Mouse (Mus musculus): ENCODE measurements around the gene Gm9958.

The Gm9958 gene

DNA sequence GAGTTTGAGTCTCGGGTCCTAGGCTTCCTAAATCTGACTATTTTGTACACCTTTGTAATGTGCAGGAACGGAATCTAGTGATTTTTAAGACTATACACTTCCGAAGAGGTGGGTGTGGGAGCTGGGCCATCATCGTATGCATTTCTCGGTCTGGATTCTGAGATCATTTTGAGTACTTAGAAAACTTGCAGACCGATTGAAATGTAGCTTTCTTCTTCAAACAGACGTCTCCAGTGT lies at the start of gene Gm9958:
Gm9958 (plus strand) TSS at position 138 of the 237 bp plus-strand sequence.
- in situ Hi-C loops (cut with MboI, MseI): loop anchor here (5.0 kb wide), 1 partner anchor 145 kb away; the partner anchor contains the start of gene Cox18

DNA sequence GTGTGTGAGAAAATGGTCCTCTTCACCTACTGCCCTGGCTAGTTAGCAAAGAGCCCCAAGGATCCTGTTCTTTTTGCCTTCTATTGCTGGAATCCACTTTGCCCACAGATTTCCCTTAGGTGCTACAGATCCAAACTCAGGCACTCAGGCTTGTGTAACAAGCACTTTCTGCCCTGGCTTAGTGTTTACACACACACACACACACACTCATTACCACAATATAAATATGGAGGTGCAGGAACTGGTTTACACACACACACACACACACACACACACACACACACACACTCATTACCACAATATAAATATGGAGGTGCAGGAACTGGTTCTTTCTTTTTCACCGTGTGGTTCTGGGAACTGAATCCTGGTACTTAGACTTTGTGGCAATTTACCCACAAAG lies 35.9 kb upstream of the Gm9958 start:
- in situ Hi-C loops (cut with MboI, MseI): no loop called here

GRCm38 (mm10) chr5:90332478-90332877 lies 34.5 kb upstream of the Gm9958 start:
- in situ Hi-C loops (cut with MboI, MseI): no loop called here

DNA sequence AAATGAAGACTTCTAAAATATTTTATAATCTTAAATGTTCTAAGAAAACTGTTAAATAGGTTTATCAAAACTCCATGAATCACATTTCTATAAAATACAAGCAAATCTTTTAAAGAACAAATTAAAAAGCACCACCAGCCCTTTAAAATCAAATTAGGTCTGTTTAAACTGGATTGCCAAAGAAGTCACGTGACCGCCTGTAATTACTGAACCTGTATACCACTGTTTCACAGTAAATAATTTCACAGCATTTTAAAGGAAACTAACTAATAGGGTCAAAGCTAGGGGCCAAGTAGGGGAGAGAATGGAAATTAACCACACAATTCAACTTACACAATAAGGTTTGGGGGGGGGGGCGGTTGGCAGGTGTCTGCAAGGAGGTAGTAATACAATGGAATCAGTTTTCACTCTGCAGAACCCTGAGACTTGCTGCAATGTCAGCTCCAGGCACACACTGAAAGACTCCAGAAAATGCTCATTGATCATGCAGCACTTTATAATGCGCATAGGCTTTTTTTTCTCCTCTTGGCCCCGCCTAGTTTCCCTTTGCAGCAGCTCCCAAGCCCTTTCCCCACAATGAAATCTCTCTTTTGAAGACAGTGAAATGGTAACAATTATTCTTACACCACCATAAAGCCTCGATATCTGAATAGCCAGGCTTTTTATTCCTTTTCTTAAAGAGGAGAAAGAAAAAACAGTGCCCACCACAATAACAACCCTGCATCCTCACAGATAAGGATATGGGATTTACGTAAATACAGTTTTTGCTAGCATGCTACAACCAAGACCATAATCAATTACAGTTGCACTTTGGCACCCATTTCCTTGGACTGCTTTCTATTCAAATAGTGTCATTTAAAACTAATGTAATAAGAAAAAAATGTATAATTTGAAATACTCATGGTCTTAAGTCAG lies 28.6 kb upstream of the Gm9958 start:
- in situ Hi-C loops (cut with MboI, MseI): no loop called here

DNA sequence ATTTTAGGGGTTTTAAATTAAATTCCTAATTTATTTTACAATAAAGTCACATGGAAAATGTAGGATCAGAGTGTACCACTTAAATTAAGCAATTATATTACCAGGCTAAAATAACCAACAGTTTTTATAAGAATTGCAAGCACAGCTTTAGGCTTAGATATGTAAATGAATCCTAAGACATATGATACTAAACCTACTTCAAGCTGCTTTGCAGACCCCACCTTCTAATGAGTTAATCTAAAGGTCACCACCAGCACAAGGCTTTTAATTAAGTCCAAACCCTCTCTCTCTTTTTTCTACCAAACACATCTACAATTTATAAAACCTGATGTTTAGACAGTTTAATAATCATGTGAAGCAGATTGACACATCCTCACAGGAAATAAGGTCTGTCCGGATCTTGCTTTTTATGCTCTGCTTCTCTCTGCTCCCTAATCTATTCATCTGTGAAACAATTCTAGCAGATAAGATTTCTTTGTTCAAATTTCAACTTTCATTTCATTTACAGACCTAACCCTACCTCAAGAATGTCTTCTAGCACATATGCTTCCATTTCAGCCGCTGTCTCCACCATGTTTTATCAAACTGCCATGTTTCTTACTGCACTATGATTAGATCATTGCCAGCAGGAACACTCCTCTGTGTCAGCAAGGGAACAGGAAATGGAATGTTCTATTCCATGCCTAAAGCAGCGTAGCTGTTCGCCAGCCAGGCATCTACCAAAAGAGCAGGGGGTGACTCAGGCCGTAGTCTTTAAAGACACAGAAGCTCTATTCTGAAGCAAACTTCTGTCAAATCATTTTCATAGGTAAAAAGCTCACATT lies 27.7 kb upstream of the Gm9958 start:
- in situ Hi-C loops (cut with MboI, MseI): no loop called here

DNA sequence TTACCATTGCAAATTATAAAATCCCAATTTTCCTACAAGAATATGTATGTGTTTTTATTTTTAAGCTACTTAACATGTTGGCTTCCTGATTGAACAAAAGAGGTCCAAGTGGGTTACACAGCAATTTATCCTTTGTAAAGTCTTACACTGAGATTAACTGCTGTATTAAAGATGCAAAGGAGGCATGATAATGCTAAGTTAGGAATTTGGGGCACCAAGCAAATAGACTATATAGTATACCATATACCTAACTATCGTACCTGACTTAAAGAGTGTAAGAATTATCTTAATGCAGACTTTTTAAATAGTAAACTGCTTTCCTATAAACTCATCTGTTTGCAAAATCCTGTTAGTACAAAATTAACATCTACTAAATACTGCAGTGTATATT lies 27.1 kb upstream of the Gm9958 start:
- in situ Hi-C loops (cut with MboI, MseI): no loop called here

DNA sequence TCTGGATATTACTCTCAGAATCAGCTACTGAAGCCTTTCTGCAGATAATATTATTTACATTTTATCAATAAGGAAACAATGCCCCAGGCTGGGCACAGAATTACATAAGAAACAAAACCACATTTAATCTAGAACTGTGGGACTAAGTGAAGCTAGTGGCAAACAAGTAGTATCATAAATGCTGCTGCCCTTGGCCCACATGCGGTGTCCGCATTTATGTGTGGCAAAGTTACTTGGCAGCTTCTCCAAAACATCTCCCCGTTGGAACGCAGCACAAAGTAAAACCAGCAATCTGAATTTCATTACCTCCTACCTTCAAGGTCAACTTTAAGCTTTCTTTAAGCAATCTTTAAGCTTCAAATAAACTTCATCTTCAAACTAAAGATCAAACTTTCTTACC lies 26.2 kb upstream of the Gm9958 start:
- in situ Hi-C loops (cut with MboI, MseI): no loop called here

DNA sequence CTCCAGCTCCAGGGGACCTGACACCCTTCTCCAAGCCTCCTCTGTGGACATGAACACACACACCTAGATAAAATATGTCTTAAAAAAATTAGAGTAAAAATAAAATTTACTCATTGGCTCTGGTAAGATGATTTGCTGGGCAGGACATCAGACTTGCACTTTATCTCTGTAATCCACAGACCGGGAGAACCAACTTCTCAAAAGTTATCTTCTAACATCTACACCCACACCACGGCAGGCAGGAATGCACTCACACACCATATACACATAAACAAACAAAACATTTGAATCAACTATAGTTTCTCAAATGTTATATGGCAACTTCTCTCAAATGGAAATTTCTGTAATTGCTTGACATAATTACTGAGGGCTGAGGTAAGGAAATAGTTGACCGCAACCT lies 20.1 kb upstream of the Gm9958 start:
- in situ Hi-C loops (cut with MboI, MseI): no loop called here

GRCm38 (mm10) chr5:90353552-90354317 lies 13.3 kb upstream of the Gm9958 start:
- in situ Hi-C loops (cut with MboI, MseI): no loop called here

GRCm38 (mm10) chr5:90355824-90356223 lies 11.2 kb upstream of the Gm9958 start:
- in situ Hi-C loops (cut with MboI, MseI): no loop called here

- in situ Hi-C loops (cut with MboI, MseI): loop anchor here (5.0 kb wide), 1 partner anchor 77 kb away; no protein-coding TSS in a partner anchor
Observed at GRCm38 (mm10) chr5:90364526-90364925, 2.5 kb upstream of the Gm9958 start.

GRCm38 (mm10) chr5:90365141-90365951 lies 1.7 kb upstream of the Gm9958 start:
- in situ Hi-C loops (cut with MboI, MseI): loop anchor here (5.0 kb wide), 1 partner anchor 143 kb away; the partner anchor contains the start of gene Cox18

GRCm38 (mm10) chr5:90366121-90367066 lies 610 bp upstream of the Gm9958 start, which contains the start of gene Ankrd17:
TSS of gene Ankrd17 (minus strand) at chr5:90366577.
- in situ Hi-C loops (cut with MboI, MseI): loop anchor here (5.0 kb wide), 1 partner anchor 144 kb away; the partner anchor contains the start of gene Cox18

- in situ Hi-C loops (cut with MboI, MseI): no loop called here
Observed at GRCm38 (mm10) chr5:90370401-90370800, 3.4 kb downstream of the Gm9958 start.

DNA sequence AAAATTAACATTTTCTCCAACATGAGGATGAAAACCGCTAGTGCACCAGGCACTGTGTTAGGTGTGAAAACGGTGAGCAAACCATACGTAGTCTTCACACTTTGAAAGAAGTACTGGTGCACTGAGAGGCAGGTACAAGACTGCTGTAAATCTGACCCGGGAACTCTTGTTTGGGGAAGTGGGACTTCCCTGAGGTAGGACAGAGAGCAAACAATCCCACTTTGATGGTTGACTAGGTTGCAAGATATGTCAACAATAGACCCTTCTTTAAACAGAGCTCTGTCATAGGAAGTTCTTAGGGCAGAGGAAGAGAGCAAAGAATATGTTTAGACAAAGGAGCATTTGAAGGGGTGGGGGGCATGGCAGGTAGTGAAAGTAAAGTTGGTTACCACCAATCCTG lies 6.7 kb downstream of the Gm9958 start:
- in situ Hi-C loops (cut with MboI, MseI): no loop called here

GRCm38 (mm10) chr5:90381458-90381857 lies 14.5 kb downstream of the Gm9958 start:
- in situ Hi-C loops (cut with MboI, MseI): no loop called here

GRCm38 (mm10) chr5:90383080-90383479 lies 16.1 kb downstream of the Gm9958 start:
- in situ Hi-C loops (cut with MboI, MseI): no loop called here

- in situ Hi-C loops (cut with MboI, MseI): no loop called here
Observed at GRCm38 (mm10) chr5:90393764-90394163, 26.8 kb downstream of the Gm9958 start.

- in situ Hi-C loops (cut with MboI, MseI): no loop called here
Observed at GRCm38 (mm10) chr5:90394322-90394721, 27.3 kb downstream of the Gm9958 start.

- in situ Hi-C loops (cut with MboI, MseI): no loop called here
Observed at GRCm38 (mm10) chr5:90396817-90397216, 29.8 kb downstream of the Gm9958 start.
